Mouse (Mus musculus) hindbrain, postnatal 0 days (tissue): ENCODE measurements around the gene Syna. TPM values are rescaled to one million over a fixed set of nuclear protein-coding genes. Genes with fewer than 3 reads are reported as not detected.
A peak's percentile ranks its signal among the peaks of the same experiment; 100 is the strongest.

Experiments used
- ATAC-seq: fragments of 200-750 bp; cut with Nextera tagmentation; 2 replicates; pipeline ENCODE4 v1.8.0; 2017; ENCODE audit warnings: mild to moderate bottlenecking, moderate TSS enrichment, moderate library complexity
- DNase-seq: peaks from one replicate; pipeline ENCODE4 v3.0.0-alpha.2; 2015; ENCODE audit warnings: low spot score
- H3K27ac ChIP-seq: fragments of 300-500 bp; sonication (generic); 2 replicates; pipeline ENCODE4 v1.5.1; 2014; ENCODE audit warnings: mild to moderate bottlenecking
- H3K27me3 ChIP-seq: fragments of 300-500 bp; sonication (generic); 2 replicates; pipeline ENCODE4 v1.6.1; 2014; ENCODE audit warnings: low read length, mixed read lengths; ENCODE audit not compliant: insufficient read depth
- H3K36me3 ChIP-seq: fragments of 300-500 bp; sonication (generic); 2 replicates; pipeline ENCODE4 v1.6.1; 2014; ENCODE audit warnings: low read length, mixed read lengths; ENCODE audit not compliant: insufficient read depth
- H3K4me1 ChIP-seq: fragments of 300-500 bp; sonication (generic); 2 replicates; pipeline ENCODE4 v1.6.1; 2014; ENCODE audit warnings: antibody characterized with exemption, low read length, mixed read lengths; ENCODE audit not compliant: insufficient read depth
- H3K4me2 ChIP-seq: fragments of 300-500 bp; sonication (generic); 2 replicates; pipeline ENCODE4 v1.6.1; 2014; ENCODE audit warnings: low read depth, mild to moderate bottlenecking, low read length, moderate library complexity, mixed read lengths
- H3K4me3 ChIP-seq: fragments of 300-500 bp; sonication (generic); 2 replicates; pipeline ENCODE4 v1.5.1; 2014; ENCODE audit warnings: low read length
- H3K9ac ChIP-seq: fragments of 300-500 bp; sonication (generic); replicated peaks from 2 replicates; pipeline ENCODE4 v1.6.1; 2014; ENCODE audit warnings: mild to moderate bottlenecking, low read length, moderate library complexity, mixed read lengths
- H3K9me3 ChIP-seq: fragments of 300-500 bp; sonication (generic); 2 replicates; pipeline ENCODE4 v1.6.1; 2016; ENCODE audit warnings: low read length, mixed read lengths
- CTCF ChIP-seq: IDR thresholded peaks from 2 replicates; pipeline ENCODE4 v1.5.1; 2016; ENCODE audit warnings: antibody characterized with exemption, control low read depth, low read depth
- WGBS: fragments of 180-500 bp; shearing (Covaris S2); extraction: QIAGEN DNeasy Blood & Tissue Kit; methylation state at CpG from one replicate; pipeline ENCODE4 v1.1.7; 2014; 5-methylcytosine and 5-hydroxymethylcytosine counted together
- polyA plus RNA-seq: library from polyadenylated mRNA; unstranded; fragments of >200 nt; fragmentation: Nextera tagmentation; extraction: Ambion mirVana; gene quantifications from 2 replicates; pipeline ENCODE4 v1.2.1, GENCODE M21; 2015
- total RNA-seq: library from RNA; depleted of rRNA; stranded (reverse); fragments of >200 nt; gene quantifications from 2 replicates; pipeline ENCODE4 v1.2.3, GENCODE M21; 2014

Gene Syna
- total and polyA plus RNA-seq, 2 experiments from 2014 or later: 0.81 TPM; not detected in 1

- ATAC-seq (no peak), DNase-seq (no peak)
- peaks cover 26% of the 10 kb centered on the region for H3K36me3 ChIP-seq
- H3K9me3 ChIP-seq: no peaks in the 10 kb centered on the region
- H3K4me2 ChIP-seq: no peak overlapping the region
- no peaks in the 10 kb centered on the region for H3K4me1 ChIP-seq
- H3K4me3 ChIP-seq: no peak overlapping the region
- TF ChIP-seq CTCF: no peak
- H3K27me3 ChIP-seq: no peaks in the 10 kb centered on the region
- no peak overlapping the region for H3K9ac ChIP-seq
- no peak overlapping the region for H3K27ac ChIP-seq
- 87% methylated on average over 3 of the region's 3 CpGs for WGBS
Observed at GRCm38 (mm10) chr5:134589900-134590299, 29.9 kb upstream of the Syna start.

DNA sequence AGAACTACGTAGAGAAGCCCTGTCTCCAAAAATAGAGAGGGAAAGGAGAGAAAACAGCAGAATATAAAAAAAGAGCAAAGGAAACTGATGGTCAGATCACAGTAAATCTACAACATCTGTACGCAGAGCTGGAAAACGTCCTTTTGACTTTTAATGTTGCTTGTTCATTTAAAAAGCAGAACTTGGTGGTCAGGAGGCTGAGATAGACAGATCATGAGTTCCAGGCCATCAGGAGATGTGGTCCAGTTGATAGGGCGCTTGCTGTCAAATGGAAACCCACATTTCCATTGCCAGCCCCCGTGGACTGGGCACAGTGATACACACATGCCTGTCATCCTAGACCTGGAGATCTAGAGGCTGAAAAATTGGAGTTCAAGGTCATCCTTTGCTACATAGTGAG lies 24.8 kb upstream of the Syna start:
- Histone ChIP-seq H3K36me3 (no peaks in the 10 kb centered on the region), H3K4me2 (no peak overlapping the region), H3K27me3 (no peaks in the 10 kb centered on the region), H3K27ac (no peak overlapping the region), H3K9ac (no peak overlapping the region), H3K4me1 (peaks cover 5% of the 10 kb centered on the region), H3K9me3 (no peaks in the 10 kb centered on the region), H3K4me3 (no peak overlapping the region)
- ATAC-seq (no peak), DNase-seq (no peak)
- no peak for TF ChIP-seq CTCF
- 90% methylated on average over 5 of the region's 5 CpGs for WGBS

DNA sequence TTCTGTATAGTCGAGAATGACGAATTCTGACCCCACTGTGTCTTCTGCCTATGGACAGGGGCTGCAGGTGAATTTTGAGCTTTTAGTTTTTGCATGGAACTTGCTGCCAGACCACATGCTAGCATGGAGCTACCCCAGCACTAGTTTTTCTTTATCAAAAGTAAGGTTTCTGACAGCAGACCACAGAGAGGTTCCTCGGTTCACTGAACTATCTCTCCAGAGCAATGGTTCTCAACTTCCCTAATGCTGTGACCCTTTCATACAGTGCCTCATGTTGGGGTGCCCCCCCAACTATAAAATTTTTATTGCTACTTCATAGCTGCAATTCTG lies 23.9 kb upstream of the Syna start:
- WGBS: 71% methylated on average over 3 of the region's 3 CpGs
- TF ChIP-seq CTCF: no peak
- no peak overlapping the region for H3K4me2 ChIP-seq

DNA sequence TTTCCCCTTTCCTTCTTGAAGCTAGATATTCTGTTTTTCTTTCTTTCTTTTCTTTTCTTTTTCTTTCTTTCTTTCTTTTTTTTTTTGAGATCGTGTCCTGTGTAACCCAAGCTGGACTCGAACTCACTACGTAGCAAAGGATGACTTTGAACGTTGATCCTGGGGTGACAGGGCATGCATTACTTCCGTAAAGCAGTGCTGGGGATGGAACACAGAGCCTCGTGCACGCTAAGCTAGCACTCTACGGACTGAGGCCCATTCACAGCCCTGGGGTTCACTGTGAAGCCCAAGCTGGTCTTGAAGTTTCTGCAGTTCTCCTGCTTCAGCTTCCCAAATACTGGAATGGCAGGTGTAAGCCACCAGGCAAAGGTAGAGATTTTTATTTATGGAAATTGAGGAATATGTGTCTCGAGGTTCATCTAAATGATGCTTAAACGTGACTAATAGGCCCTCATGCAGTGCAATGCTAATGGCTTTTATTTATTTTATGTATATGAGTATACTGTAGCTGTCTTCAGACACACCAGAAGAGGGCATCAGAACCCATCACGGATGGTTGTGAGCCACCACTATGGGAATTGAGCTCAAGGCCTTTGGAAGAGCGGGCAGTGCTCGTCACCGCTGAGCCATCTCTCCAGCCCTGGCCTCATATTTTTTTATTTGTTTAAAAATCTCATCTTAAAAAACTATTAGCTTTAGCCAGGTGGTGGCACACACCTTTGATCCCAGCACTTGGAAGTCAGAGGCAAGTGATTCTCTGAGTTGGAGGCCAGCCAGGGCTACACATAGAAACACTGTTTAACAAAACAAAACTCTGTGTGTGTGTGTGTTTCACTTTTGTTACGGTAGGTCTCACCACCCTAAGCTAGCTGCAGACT lies 23.3 kb upstream of the Syna start:
- Histone ChIP-seq H3K9me3 (no peaks in the 10 kb centered on the region), H3K4me2 (peak overlapping the region; percentile 83), H3K4me1 (peaks cover 5% of the 10 kb centered on the region), H3K4me3 (peak overlapping the region; percentile 65), H3K9ac (peak overlapping the region; percentile 59), H3K36me3 (no peaks in the 10 kb centered on the region), H3K27ac (no peak overlapping the region; the same call in 1 of the 2 replicates), H3K27me3 (no peaks in the 10 kb centered on the region)
- no peak; the same call in 1 of the 2 replicates for TF ChIP-seq CTCF
- ATAC-seq: 0 out of 2 replicates have a peak, but pooled peaks have one; percentile 19
- WGBS: 27% methylated on average over 15 of the region's 15 CpGs
- DNase-seq: no peak

More for the DNA sequence above, 23.9 kb upstream of the Syna start:
- ATAC-seq (no peak), DNase-seq (no peak)
- no peak overlapping the region for H3K4me3 ChIP-seq
- H3K27ac ChIP-seq: no peak overlapping the region
- no peak overlapping the region for H3K9ac ChIP-seq
- peaks cover 5% of the 10 kb centered on the region for H3K4me1 ChIP-seq
- no peaks in the 10 kb centered on the region for H3K9me3 ChIP-seq
- no peaks in the 10 kb centered on the region for H3K36me3 ChIP-seq
- H3K27me3 ChIP-seq: no peaks in the 10 kb centered on the region

DNA sequence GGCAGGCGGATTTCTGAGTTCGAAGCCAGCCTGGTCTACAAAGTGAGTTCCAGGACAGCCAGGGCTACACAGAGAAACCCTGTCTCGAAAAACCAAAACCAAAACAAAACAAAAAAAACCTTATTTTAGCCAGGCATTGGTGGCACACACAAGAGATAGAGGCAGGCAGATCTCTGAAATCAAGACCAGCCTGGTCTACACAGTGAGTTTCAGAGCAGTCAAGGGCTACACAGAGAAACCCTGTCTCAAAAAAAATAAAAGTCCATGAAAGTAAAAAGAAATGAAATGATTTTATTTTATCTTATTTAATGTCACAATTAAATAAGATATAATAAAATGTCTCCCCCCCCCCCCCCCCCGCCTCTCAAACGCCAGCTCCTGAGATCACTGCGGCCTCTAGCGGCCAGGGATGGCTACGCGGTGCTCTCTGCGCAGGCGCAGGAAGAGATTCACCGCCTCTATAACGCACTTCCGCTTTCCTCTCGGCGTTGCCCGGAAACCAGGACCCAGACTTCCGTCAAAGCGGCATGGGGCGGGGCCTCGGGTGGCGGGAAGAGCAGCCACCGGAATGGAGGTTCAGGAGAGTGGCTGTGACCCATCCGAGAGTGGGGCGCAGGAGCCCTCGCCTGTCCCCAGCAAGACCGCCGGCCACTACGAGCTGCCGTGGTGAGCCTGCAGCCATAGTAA lies 22.4 kb upstream of the Syna start:
- WGBS: 8% methylated on average over 30 of the region's 30 CpGs
- no peak overlapping the region; the same call in 1 of the 2 replicates for H3K27ac ChIP-seq

GRCm38 (mm10) chr5:134581146-134581545 lies 21.2 kb upstream of the Syna start, which contains the start of gene Rfc2:
Rfc2 (plus strand) TSS chr5:134581366.
- Histone ChIP-seq H3K36me3 (no peaks in the 10 kb centered on the region), H3K9ac (no peak within 1 kb of the TSS), H3K9me3 (no peaks in the 10 kb centered on the region), H3K4me3 (no peak within 1 kb of the TSS), H3K27ac (no peak within 1 kb of the TSS), H3K4me1 (peaks cover 5% of the 10 kb centered on the region), H3K4me2 (no peak within 1 kb of the TSS), H3K27me3 (no peaks in the 10 kb centered on the region)
- no peak for TF ChIP-seq CTCF
- WGBS: 78% methylated on average over 5 of the region's 5 CpGs
- DNase-seq (no peak), ATAC-seq (no peak)

More for the DNA sequence above, 22.4 kb upstream of the Syna start:
- peak; percentile 80 for TF ChIP-seq CTCF
- H3K4me1 ChIP-seq: peaks cover 5% of the 10 kb centered on the region
- peak overlapping the region; percentile 59 for H3K9ac ChIP-seq
- peak overlapping the region; percentile 65 for H3K4me3 ChIP-seq
- peak; percentile 95 for ATAC-seq
- H3K36me3 ChIP-seq: no peaks in the 10 kb centered on the region
- peak overlapping the region; percentile 83 for H3K4me2 ChIP-seq
- peak; percentile 99 for DNase-seq
- no peaks in the 10 kb centered on the region for H3K27me3 ChIP-seq
- no peaks in the 10 kb centered on the region for H3K9me3 ChIP-seq

- H3K9me3 ChIP-seq: no peaks in the 10 kb centered on the region
- no peak for TF ChIP-seq CTCF
Observed at GRCm38 (mm10) chr5:134579135-134579534, 19.2 kb upstream of the Syna start.

More at GRCm38 (mm10) chr5:134579135-134579534, 19.2 kb upstream of the Syna start:
- Histone ChIP-seq H3K27me3 (no peaks in the 10 kb centered on the region), H3K27ac (no peak overlapping the region), H3K9ac (no peak overlapping the region), H3K4me2 (no peak overlapping the region), H3K4me1 (peaks cover 5% of the 10 kb centered on the region), H3K4me3 (no peak overlapping the region), H3K36me3 (no peaks in the 10 kb centered on the region)
- WGBS: 60% methylated on average over 3 of the region's 3 CpGs
- no peak for DNase-seq
- no peak for ATAC-seq
